ENCODE assay signal across 13 mouse cellular contexts in genomic region chr8:9161606-9162005, GRCm38 (mm10).
"Had no signal": no experiment of that assay in that cellular context is flagged by ENCODE, and none has a peak within 500 bp of the region (broad histone marks: within the 10 kb centered on the region; RNA-seq: fewer than 3 reads in every experiment).

No protein-coding gene starts in this region.

- H3K9ac ChIP-seq: liver, embryonic 13.5 days; midbrain, embryonic 13.5 days; neural tube, embryonic 13.5 days had no signal

- H3K4me3 ChIP-seq: left cerebral cortex, adult 2 months; liver, embryonic 13.5 days; megakaryocyte, embryonic 14.5 days; midbrain, embryonic 10.5 days; midbrain, embryonic 13.5 days; myocyte; neural tube, embryonic 13.5 days had no signal

- H3K4me1 ChIP-seq: liver, embryonic 13.5 days had no signal

- H3K36me3 ChIP-seq: liver, embryonic 13.5 days; midbrain, embryonic 10.5 days; midbrain, embryonic 13.5 days; neural tube, embryonic 13.5 days had no signal

- H3K27ac ChIP-seq: left cerebral cortex, adult 2 months; liver, embryonic 13.5 days; midbrain, embryonic 10.5 days; midbrain, embryonic 13.5 days; neural tube, embryonic 13.5 days had no signal

- H3K4me2 ChIP-seq: liver, embryonic 13.5 days; midbrain, embryonic 13.5 days; neural tube, embryonic 13.5 days had no signal

- DNase-seq: layer of hippocampus, postnatal 36 days; liver, embryonic 13.5 days; lung, adult 2 months; thymus, adult 18-20 months; thymus, postnatal 36 days had no signal

- H3K9me3 ChIP-seq: liver, embryonic 13.5 days; megakaryocyte, embryonic 14.5 days; midbrain, embryonic 10.5 days; midbrain, embryonic 13.5 days; neural tube, embryonic 13.5 days had no signal

- H3K27me3 ChIP-seq: liver, embryonic 13.5 days; megakaryocyte, embryonic 14.5 days; midbrain, embryonic 13.5 days; neural tube, embryonic 13.5 days had no signal

- ATAC-seq: intestine, postnatal 0 days; midbrain, embryonic 13.5 days; midbrain, embryonic 16.5 days had no signal
